Mouse (Mus musculus) liver, embryonic 12.5 days (tissue): ENCODE results near the gene Ccdc9b. TPM values are rescaled to one million over a fixed set of nuclear protein-coding genes. Genes with fewer than 3 reads are reported as not detected.

Experiments used
- ATAC-seq: fragments of 200-750 bp; cut with Nextera tagmentation; 2 replicates; pipeline ENCODE4 v1.8.0; 2017; ENCODE audit warnings: moderate number of reproducible peaks, mild to moderate bottlenecking, moderate library complexity
- H3K27ac ChIP-seq: fragments of 300-500 bp; sonication (generic); 2 replicates; pipeline ENCODE4 v1.5.1; 2016; ENCODE audit warnings: mild to moderate bottlenecking
- H3K27me3 ChIP-seq: fragments of 300-500 bp; sonication (generic); replicated peaks from 2 replicates; pipeline ENCODE4 v1.6.1; 2016; ENCODE audit warnings: mild to moderate bottlenecking, moderate library complexity
- H3K36me3 ChIP-seq: fragments of 300-500 bp; sonication (generic); 2 replicates; pipeline ENCODE4 v1.6.1; 2016; ENCODE audit warnings: mild to moderate bottlenecking, moderate library complexity
- H3K4me1 ChIP-seq: fragments of 300-500 bp; sonication (generic); 2 replicates; pipeline ENCODE4 v1.6.1; 2016
- H3K4me2 ChIP-seq: fragments of 300-500 bp; sonication (generic); 2 replicates; pipeline ENCODE4 v1.6.1; 2016; ENCODE audit warnings: mild to moderate bottlenecking, moderate library complexity
- H3K4me3 ChIP-seq: fragments of 300-500 bp; sonication (generic); 2 replicates; pipeline ENCODE4 v1.5.1; 2016; ENCODE audit warnings: mild to moderate bottlenecking, moderate library complexity
- H3K9ac ChIP-seq: fragments of 300-500 bp; sonication (generic); 2 replicates; pipeline ENCODE4 v1.6.1; 2016; ENCODE audit warnings: mild to moderate bottlenecking, moderate library complexity
- H3K9me3 ChIP-seq: fragments of 300-500 bp; sonication (generic); replicated peaks from 2 replicates; pipeline ENCODE4 v1.6.1; 2016; ENCODE audit warnings: mild to moderate bottlenecking, moderate library complexity
- WGBS: fragments of 180-500 bp; shearing (Covaris S2); methylation state at CpG from one replicate; pipeline ENCODE4 v1.1.7; 2016; ENCODE audit not compliant: insufficient replicate concordance; 5-methylcytosine and 5-hydroxymethylcytosine counted together
- polyA plus RNA-seq: library from polyadenylated mRNA; unstranded; fragments of >200 nt; fragmentation: Nextera tagmentation; extraction: Ambion mirVana; gene quantifications from 2 replicates; pipeline ENCODE4 v1.2.1, GENCODE M21; 2016

Ccdc9b gene
- polyA plus RNA-seq, 1 experiment from 2014 or later: 0.39 TPM

GRCm38 (mm10) chr2:118790551-118791525 lies 28.4 kb upstream of the Ccdc9b start:
- 31% methylated on average over 44 of the region's 44 CpGs for WGBS
- peak overlapping the region; percentile 72 for H3K27ac ChIP-seq
- H3K27me3 ChIP-seq: peaks cover 25% of the 10 kb centered on the region; the same call in 1 of the 2 replicates
- peaks cover 55% of the 10 kb centered on the region for H3K4me1 ChIP-seq
- H3K9me3 ChIP-seq: no peaks in the 10 kb centered on the region
- H3K36me3 ChIP-seq: no peaks in the 10 kb centered on the region
- peak overlapping the region; percentile 28 for H3K4me3 ChIP-seq
- peak overlapping the region; percentile 55 for H3K4me2 ChIP-seq
- peak overlapping the region; percentile 47 for H3K9ac ChIP-seq
- ATAC-seq: peak; percentile 28; the same call in 1 of the 2 replicates

GRCm38 (mm10) chr2:118790221-118790550 lies 27.7 kb upstream of the Ccdc9b start:
- 0 out of 2 replicates have a peak, but pooled peaks have one; percentile 4 for ATAC-seq
- H3K36me3 ChIP-seq: no peaks in the 10 kb centered on the region
- no peaks in the 10 kb centered on the region for H3K9me3 ChIP-seq
- peaks cover 25% of the 10 kb centered on the region for H3K27me3 ChIP-seq
- H3K9ac ChIP-seq: peak overlapping the region; percentile 40; the same call in 1 of the 2 replicates
- H3K27ac ChIP-seq: no peak overlapping the region
- peak overlapping the region; percentile 55 for H3K4me2 ChIP-seq
- peak overlapping the region; percentile 28 for H3K4me3 ChIP-seq
- WGBS: 65% methylated on average over 12 of the region's 12 CpGs
- H3K4me1 ChIP-seq: peaks cover 56% of the 10 kb centered on the region

- no peak overlapping the region for H3K4me2 ChIP-seq
- 86% methylated on average over 11 of the region's 11 CpGs for WGBS
- H3K4me1 ChIP-seq: peaks cover 56% of the 10 kb centered on the region
- H3K4me3 ChIP-seq: no peak overlapping the region
- H3K27me3 ChIP-seq: peaks cover 31% of the 10 kb centered on the region
- H3K9me3 ChIP-seq: no peaks in the 10 kb centered on the region
- no peak overlapping the region for H3K9ac ChIP-seq
- no peak overlapping the region for H3K27ac ChIP-seq
- H3K36me3 ChIP-seq: no peaks in the 10 kb centered on the region
- no peak for ATAC-seq
Measured at GRCm38 (mm10) chr2:118789501-118789900, 27.0 kb upstream of the Ccdc9b start.

GRCm38 (mm10) chr2:118786525-118786924 lies 24.1 kb upstream of the Ccdc9b start:
- ATAC-seq: peak; percentile 52

GRCm38 (mm10) chr2:118783663-118784062 lies 21.2 kb upstream of the Ccdc9b start:
- 78% methylated on average over 7 of the region's 7 CpGs for WGBS
- ATAC-seq: no peak
- no peak overlapping the region for H3K4me3 ChIP-seq
- peaks cover 39% of the 10 kb centered on the region for H3K27me3 ChIP-seq
- H3K4me2 ChIP-seq: no peak overlapping the region
- no peak overlapping the region for H3K9ac ChIP-seq
- no peaks in the 10 kb centered on the region for H3K36me3 ChIP-seq
- peaks cover 43% of the 10 kb centered on the region for H3K4me1 ChIP-seq
- H3K27ac ChIP-seq: no peak overlapping the region
- no peaks in the 10 kb centered on the region for H3K9me3 ChIP-seq

More at GRCm38 (mm10) chr2:118786525-118786924, 24.1 kb upstream of the Ccdc9b start:
- Histone ChIP-seq H3K27ac (0 out of 2 replicates have a peak overlapping the region, but pooled peaks have one; percentile 3), H3K4me3 (no peak overlapping the region), H3K36me3 (no peaks in the 10 kb centered on the region), H3K4me1 (peaks cover 43% of the 10 kb centered on the region), H3K4me2 (peak overlapping the region; percentile 13; the same call in 1 of the 2 replicates), H3K9ac (no peak overlapping the region; the same call in 1 of the 2 replicates), H3K9me3 (no peaks in the 10 kb centered on the region), H3K27me3 (peaks cover 27% of the 10 kb centered on the region)
- WGBS: 38% methylated on average over 5 of the region's 5 CpGs

- Histone ChIP-seq H3K9ac (no peak overlapping the region), H3K9me3 (no peaks in the 10 kb centered on the region), H3K27ac (no peak overlapping the region), H3K4me1 (peaks cover 43% of the 10 kb centered on the region), H3K4me3 (no peak overlapping the region), H3K4me2 (no peak overlapping the region), H3K36me3 (no peaks in the 10 kb centered on the region), H3K27me3 (peaks cover 41% of the 10 kb centered on the region)
- ATAC-seq: no peak
- WGBS: 28% methylated on average over 5 of the region's 5 CpGs
Measured at GRCm38 (mm10) chr2:118783093-118783492, 20.6 kb upstream of the Ccdc9b start.

- Histone ChIP-seq H3K4me2 (no peak overlapping the region), H3K36me3 (no peaks in the 10 kb centered on the region), H3K27me3 (peaks cover 46% of the 10 kb centered on the region), H3K4me3 (no peak overlapping the region), H3K4me1 (peaks cover 41% of the 10 kb centered on the region), H3K27ac (no peak overlapping the region), H3K9ac (no peak overlapping the region), H3K9me3 (no peaks in the 10 kb centered on the region)
- no peak for ATAC-seq
- WGBS: 27% methylated on average over 4 of the region's 4 CpGs
Measured at GRCm38 (mm10) chr2:118782303-118782702, 19.8 kb upstream of the Ccdc9b start.

GRCm38 (mm10) chr2:118781115-118781514 lies 18.7 kb upstream of the Ccdc9b start:
- Histone ChIP-seq H3K27ac (no peak overlapping the region), H3K9me3 (no peaks in the 10 kb centered on the region), H3K36me3 (no peaks in the 10 kb centered on the region), H3K27me3 (peaks cover 54% of the 10 kb centered on the region), H3K4me3 (no peak overlapping the region), H3K4me2 (no peak overlapping the region), H3K9ac (no peak overlapping the region), H3K4me1 (peaks cover 29% of the 10 kb centered on the region)
- ATAC-seq: no peak
- 35% methylated on average over 1 of the region's 1 CpGs for WGBS

- H3K4me1 ChIP-seq: peaks cover 25% of the 10 kb centered on the region
- no peak within 1 kb of the TSS for H3K27ac ChIP-seq
- peak within 1 kb of the TSS; percentile 66 for H3K4me2 ChIP-seq
- no peaks in the 10 kb centered on the region for H3K9me3 ChIP-seq
- H3K4me3 ChIP-seq: peak within 1 kb of the TSS; percentile 38
- no peaks in the 10 kb centered on the region for H3K36me3 ChIP-seq
- peak; percentile 81 for ATAC-seq
- WGBS: 12% methylated on average over 39 of the region's 39 CpGs
- H3K27me3 ChIP-seq: peaks cover 60% of the 10 kb centered on the region
- H3K9ac ChIP-seq: peak within 1 kb of the TSS; percentile 12; the same call in 1 of the 2 replicates
Measured at GRCm38 (mm10) chr2:118779504-118780480, 17.3 kb upstream of the Ccdc9b start, which contains the start of gene Disp2. Gene Disp2 (plus strand): TSS chr2:118779719.

GRCm38 (mm10) chr2:118779065-118779464 lies 16.6 kb upstream of the Ccdc9b start:
- Histone ChIP-seq H3K4me3 (peak overlapping the region; percentile 38), H3K27ac (no peak overlapping the region), H3K4me2 (peak overlapping the region; percentile 66), H3K36me3 (no peaks in the 10 kb centered on the region), H3K27me3 (peaks cover 58% of the 10 kb centered on the region), H3K9me3 (no peaks in the 10 kb centered on the region), H3K9ac (peak overlapping the region; percentile 12; the same call in 1 of the 2 replicates), H3K4me1 (peaks cover 25% of the 10 kb centered on the region)
- WGBS: 28% methylated on average over 10 of the region's 10 CpGs
- ATAC-seq: no peak

- no peaks in the 10 kb centered on the region for H3K36me3 ChIP-seq
- H3K27me3 ChIP-seq: peaks cover 58% of the 10 kb centered on the region
Measured at GRCm38 (mm10) chr2:118778418-118778817, 16.0 kb upstream of the Ccdc9b start.

More at GRCm38 (mm10) chr2:118778418-118778817, 16.0 kb upstream of the Ccdc9b start:
- H3K9ac ChIP-seq: no peak overlapping the region
- no peak overlapping the region for H3K27ac ChIP-seq
- H3K4me2 ChIP-seq: no peak overlapping the region
- no peak for ATAC-seq
- no peaks in the 10 kb centered on the region for H3K9me3 ChIP-seq
- peaks cover 25% of the 10 kb centered on the region for H3K4me1 ChIP-seq
- no peak overlapping the region for H3K4me3 ChIP-seq
- WGBS: 54% methylated on average over 4 of the region's 4 CpGs
